Mouse (Mus musculus): ENCODE data around the gene Fosl2. TPM values are rescaled to one million over a fixed set of nuclear protein-coding genes. Genes with fewer than 3 reads are reported as not detected.
A peak's percentile ranks its signal among the peaks of the same experiment; 100 is the strongest.

The Fosl2 gene
- polyA plus RNA-seq, 1 experiment: 9.2 TPM

DNA sequence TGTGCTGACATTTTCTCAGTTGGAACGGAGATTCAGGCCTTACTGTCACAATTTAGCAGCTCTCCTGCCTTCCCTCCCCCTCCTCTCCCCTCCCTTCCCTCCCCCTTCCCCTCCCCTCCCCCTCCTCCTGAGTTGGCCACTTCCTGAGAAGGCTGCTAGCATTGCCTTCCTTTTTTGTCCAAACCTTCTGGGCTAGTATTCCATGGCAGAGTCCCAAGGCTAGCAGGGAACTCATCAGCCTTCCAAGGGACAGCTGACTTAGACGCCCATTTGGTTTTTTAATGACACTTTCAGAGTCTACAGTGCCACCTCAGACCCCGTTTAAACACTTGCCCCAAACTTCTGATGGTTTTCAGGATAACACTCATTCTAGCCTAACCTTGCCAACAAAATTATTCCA lies 7.7 kb upstream of the Fosl2 start:
- TF ChIP-seq POLR2A (IDR thresholded peaks at IDR 0.05; ENCODE audit: control insufficient read depth, extremely low read depth, insufficient read depth, low read length, poor library complexity): no peak
- TF ChIP-seq CTCF (IDR thresholded peaks at IDR 0.05; ENCODE audit: borderline replicate concordance, control insufficient read depth, extremely low read depth, insufficient read depth, low read length, poor library complexity): no peak
- DNase-seq: no peak
- H3K27ac ChIP-seq (ENCODE audit: control insufficient read depth, insufficient read depth, low read length): no peak overlapping the region
- H3K4me3 ChIP-seq (ENCODE audit: control insufficient read depth, insufficient read depth, low read length): no peak overlapping the region
- H3K4me1 ChIP-seq (replicated peaks; ENCODE audit: control insufficient read depth, insufficient read depth, low read length): peaks cover 6% of the 10 kb centered on the region
- no peaks in the 10 kb centered on the region; the same call in 1 of the 2 replicates for H3K27me3 ChIP-seq (ENCODE audit: control insufficient read depth, insufficient read depth, low read length)
- 61% methylated on average over 3 of the region's 3 CpGs for WGBS
- H3K36me3 ChIP-seq (ENCODE audit: control insufficient read depth, insufficient read depth, low read length): no peaks in the 10 kb centered on the region

DNA sequence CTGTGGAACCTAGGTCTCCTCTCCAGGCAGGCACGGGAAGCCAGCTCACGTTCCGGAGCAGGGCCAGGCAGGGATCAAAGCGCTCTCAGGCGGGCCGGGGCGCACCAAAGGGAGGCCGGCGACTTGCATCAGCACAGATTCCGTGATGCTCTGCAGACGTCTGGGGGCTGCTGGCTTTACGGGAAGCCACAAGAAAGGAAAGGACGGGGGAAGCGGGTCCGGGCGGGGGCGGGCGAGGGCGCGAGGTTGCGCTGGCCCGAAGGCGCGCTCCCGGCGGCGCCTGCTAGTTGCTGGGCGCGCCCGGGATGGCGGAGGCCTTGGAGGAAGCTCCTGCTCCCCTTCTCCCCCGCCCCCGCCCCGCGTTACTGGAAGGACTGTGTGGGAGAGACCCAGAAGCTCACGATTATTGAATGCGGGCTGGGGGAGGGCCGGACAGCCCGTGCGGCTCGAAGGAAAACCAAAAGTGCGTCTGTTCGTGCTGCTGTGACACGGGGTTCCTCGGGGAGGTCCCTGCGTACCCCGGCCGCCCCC lies 2.6 kb upstream of the Fosl2 start:
- Histone ChIP-seq H3K4me1 (replicated peaks; ENCODE audit: control insufficient read depth, insufficient read depth, low read length) (peaks cover 21% of the 10 kb centered on the region), H3K27ac (ENCODE audit: control insufficient read depth, insufficient read depth, low read length) (no peak overlapping the region), H3K4me3 (ENCODE audit: control insufficient read depth, insufficient read depth, low read length) (peak overlapping the region; percentile 26), H3K36me3 (ENCODE audit: control insufficient read depth, insufficient read depth, low read length) (no peaks in the 10 kb centered on the region), H3K27me3 (ENCODE audit: control insufficient read depth, insufficient read depth, low read length) (peaks cover 2% of the 10 kb centered on the region; the same call in 1 of the 2 replicates)
- under 1% methylated on average over 48 of the region's 48 CpGs for WGBS
- TF ChIP-seq POLR2A (IDR thresholded peaks at IDR 0.05; ENCODE audit: control insufficient read depth, extremely low read depth, insufficient read depth, low read length, poor library complexity): no peak
- no peak for TF ChIP-seq CTCF (IDR thresholded peaks at IDR 0.05; ENCODE audit: borderline replicate concordance, control insufficient read depth, extremely low read depth, insufficient read depth, low read length, poor library complexity)
- DNase-seq: peak; percentile 17

DNA sequence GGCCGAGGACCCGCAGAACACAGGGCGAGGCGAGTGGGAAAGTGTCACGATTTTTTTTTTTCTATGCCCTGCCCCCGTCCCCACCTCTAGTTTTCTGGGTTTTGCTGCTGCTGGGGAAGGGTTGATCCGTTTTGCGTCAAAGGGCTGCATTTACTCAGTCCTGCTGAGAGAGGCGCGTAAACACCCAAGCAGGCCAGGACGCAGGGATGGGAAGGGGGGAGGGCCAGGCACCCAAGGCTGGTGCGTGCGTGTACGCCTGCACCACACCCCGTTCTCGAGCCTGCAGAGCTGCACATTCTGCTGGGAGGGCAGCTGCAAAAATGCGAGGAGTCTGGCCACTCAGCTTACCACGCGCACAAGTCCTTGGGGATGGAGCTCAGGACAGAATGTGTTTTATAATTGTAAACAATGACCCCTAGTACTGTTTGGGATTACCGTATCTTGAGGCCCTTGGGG lies 2.0 kb upstream of the Fosl2 start:
- DNase-seq: peak; percentile 19
- TF ChIP-seq CTCF (IDR thresholded peaks at IDR 0.05; ENCODE audit: borderline replicate concordance, control insufficient read depth, extremely low read depth, insufficient read depth, low read length, poor library complexity) (no peak), POLR2A (IDR thresholded peaks at IDR 0.05; ENCODE audit: control insufficient read depth, extremely low read depth, insufficient read depth, low read length, poor library complexity) (no peak)
- Histone ChIP-seq H3K4me3 (ENCODE audit: control insufficient read depth, insufficient read depth, low read length) (peak overlapping the region; percentile 26), H3K36me3 (ENCODE audit: control insufficient read depth, insufficient read depth, low read length) (no peaks in the 10 kb centered on the region), H3K27ac (ENCODE audit: control insufficient read depth, insufficient read depth, low read length) (no peak overlapping the region), H3K27me3 (ENCODE audit: control insufficient read depth, insufficient read depth, low read length) (peaks cover 2% of the 10 kb centered on the region; the same call in 1 of the 2 replicates), H3K4me1 (replicated peaks; ENCODE audit: control insufficient read depth, insufficient read depth, low read length) (peaks cover 21% of the 10 kb centered on the region)
- 1% methylated on average over 20 of the region's 20 CpGs for WGBS

DNA sequence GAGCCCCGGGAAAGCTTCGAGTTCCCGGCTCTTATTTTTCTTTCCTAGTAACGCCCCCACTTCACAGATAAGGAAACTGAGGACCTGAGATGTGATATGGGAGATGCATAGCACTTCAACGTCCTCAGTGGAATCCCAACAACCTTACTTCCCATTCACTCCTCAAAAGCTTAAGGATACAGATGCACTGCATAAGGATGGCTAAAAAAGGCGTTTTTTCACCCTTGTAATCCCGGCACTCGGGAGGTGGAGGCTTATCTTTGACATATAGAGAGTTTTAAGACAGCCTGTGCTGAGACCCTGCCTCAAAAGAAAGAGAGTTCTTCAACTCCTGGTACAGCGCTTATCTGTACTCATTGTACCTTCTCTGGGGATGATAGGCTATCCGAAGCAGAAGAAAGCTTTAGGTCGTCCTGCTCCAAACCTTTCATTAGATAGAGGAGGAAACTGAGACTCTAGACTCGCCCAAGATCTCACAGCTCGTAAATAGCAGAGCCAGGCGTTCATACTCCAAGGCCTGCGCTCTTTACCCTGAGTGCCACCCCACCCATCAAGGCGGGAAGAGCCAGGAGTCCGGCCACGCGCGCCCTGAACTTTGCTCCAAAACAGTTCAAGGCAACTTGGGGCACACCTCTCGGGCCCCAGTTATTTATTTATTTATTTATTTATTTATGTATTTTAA lies 1.4 kb upstream of the Fosl2 start:
- no peak for DNase-seq
- Histone ChIP-seq H3K4me1 (replicated peaks; ENCODE audit: control insufficient read depth, insufficient read depth, low read length) (peaks cover 21% of the 10 kb centered on the region), H3K27me3 (ENCODE audit: control insufficient read depth, insufficient read depth, low read length) (peaks cover 2% of the 10 kb centered on the region; the same call in 1 of the 2 replicates), H3K4me3 (ENCODE audit: control insufficient read depth, insufficient read depth, low read length) (no peak overlapping the region), H3K27ac (ENCODE audit: control insufficient read depth, insufficient read depth, low read length) (no peak overlapping the region), H3K36me3 (ENCODE audit: control insufficient read depth, insufficient read depth, low read length) (no peaks in the 10 kb centered on the region)
- no peak for TF ChIP-seq POLR2A (IDR thresholded peaks at IDR 0.05; ENCODE audit: control insufficient read depth, extremely low read depth, insufficient read depth, low read length, poor library complexity)
- TF ChIP-seq CTCF (IDR thresholded peaks at IDR 0.05; ENCODE audit: borderline replicate concordance, control insufficient read depth, extremely low read depth, insufficient read depth, low read length, poor library complexity): no peak
- 9% methylated on average over 21 of the region's 21 CpGs for WGBS

DNA sequence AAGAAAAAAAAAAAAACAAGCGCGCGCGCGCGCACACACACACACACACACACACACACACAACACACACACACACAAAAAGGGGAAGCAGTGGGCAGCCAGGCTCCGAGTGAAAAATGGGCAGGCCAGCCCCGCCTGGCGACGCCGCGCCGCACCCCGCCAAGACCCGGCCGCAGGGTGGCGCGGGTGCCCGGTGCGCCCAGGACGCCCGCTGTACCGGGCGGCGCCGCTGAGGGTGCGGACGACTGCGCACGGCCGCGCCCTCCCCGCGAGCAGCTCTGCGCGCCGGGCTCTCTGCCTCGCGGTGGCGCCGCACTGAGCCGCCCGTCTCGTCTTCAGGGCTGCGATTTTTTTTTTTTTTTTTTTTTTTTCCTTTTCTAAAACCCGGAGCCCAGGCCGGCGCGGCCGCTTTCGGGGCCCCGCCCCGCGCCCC lies 682 bp upstream of the Fosl2 start:
- Histone ChIP-seq H3K36me3 (ENCODE audit: control insufficient read depth, insufficient read depth, low read length) (no peaks in the 10 kb centered on the region), H3K27ac (ENCODE audit: control insufficient read depth, insufficient read depth, low read length) (no peak overlapping the region), H3K4me3 (ENCODE audit: control insufficient read depth, insufficient read depth, low read length) (peak overlapping the region; percentile 50), H3K27me3 (ENCODE audit: control insufficient read depth, insufficient read depth, low read length) (peaks cover 2% of the 10 kb centered on the region; the same call in 1 of the 2 replicates), H3K4me1 (replicated peaks; ENCODE audit: control insufficient read depth, insufficient read depth, low read length) (peaks cover 21% of the 10 kb centered on the region)
- 1% methylated on average over 48 of the region's 54 CpGs for WGBS
- peak; percentile 45 for DNase-seq
- TF ChIP-seq POLR2A (IDR thresholded peaks at IDR 0.05; ENCODE audit: control insufficient read depth, extremely low read depth, insufficient read depth, low read length, poor library complexity) (no peak), CTCF (IDR thresholded peaks at IDR 0.05; ENCODE audit: borderline replicate concordance, control insufficient read depth, extremely low read depth, insufficient read depth, low read length, poor library complexity) (0 out of 2 replicates have a peak, but pooled peaks have one; percentile 35)

DNA sequence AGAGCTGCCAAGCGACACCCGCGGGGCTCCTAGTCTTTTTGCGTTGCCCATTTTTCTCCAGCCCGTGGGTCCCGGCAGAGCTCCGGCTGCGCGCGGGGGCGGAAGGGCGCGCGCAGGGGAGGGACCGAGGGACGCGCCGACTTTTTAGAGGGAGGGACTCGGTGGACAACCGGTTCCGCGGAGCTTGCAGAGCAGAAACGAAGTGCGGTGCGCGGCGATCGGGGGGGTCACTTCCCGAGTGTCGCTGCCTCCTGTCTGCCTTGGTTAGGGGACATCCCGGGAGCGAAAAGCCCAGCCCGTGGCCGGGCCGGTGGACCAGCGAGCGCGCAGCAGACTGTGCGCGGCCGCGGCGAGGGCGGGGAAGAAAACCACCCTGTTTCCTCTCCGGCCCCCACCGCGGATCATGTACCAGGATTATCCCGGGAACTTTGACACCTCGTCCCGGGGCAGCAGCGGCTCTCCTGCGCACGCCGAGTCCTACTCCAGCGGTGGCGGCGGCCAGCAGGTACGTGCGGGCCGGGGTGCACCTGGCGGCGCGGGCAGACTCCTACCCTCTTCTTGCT lies 781 bp downstream of the Fosl2 start:
- H3K4me1 ChIP-seq (replicated peaks; ENCODE audit: control insufficient read depth, insufficient read depth, low read length): peaks cover 21% of the 10 kb centered on the region
- under 1% methylated on average over 63 of the region's 63 CpGs for WGBS
- H3K27ac ChIP-seq (ENCODE audit: control insufficient read depth, insufficient read depth, low read length): peak overlapping the region; percentile 20; the same call in 1 of the 2 replicates
- peak; percentile 44 for DNase-seq
- H3K36me3 ChIP-seq (ENCODE audit: control insufficient read depth, insufficient read depth, low read length): no peaks in the 10 kb centered on the region
- peaks cover 2% of the 10 kb centered on the region; the same call in 1 of the 2 replicates for H3K27me3 ChIP-seq (ENCODE audit: control insufficient read depth, insufficient read depth, low read length)
- TF ChIP-seq POLR2A (IDR thresholded peaks at IDR 0.05; ENCODE audit: control insufficient read depth, extremely low read depth, insufficient read depth, low read length, poor library complexity): no peak
- H3K4me3 ChIP-seq (ENCODE audit: control insufficient read depth, insufficient read depth, low read length): peak overlapping the region; percentile 50
